Mouse (Mus musculus) hindbrain, embryonic 16.5 days (tissue): ENCODE results near the gene A3galt2. TPM values are rescaled to one million over a fixed set of nuclear protein-coding genes. Genes with fewer than 3 reads are reported as not detected.
A peak's percentile ranks its signal among the peaks of the same experiment; 100 is the strongest.

Source experiments
- ATAC-seq: fragments of 200-750 bp; cut with Nextera tagmentation; 2 replicates; pipeline ENCODE4 v1.8.0; 2017; ENCODE audit warnings: moderate TSS enrichment, moderate library complexity
- H3K27ac ChIP-seq: fragments of 300-500 bp; sonication (generic); 2 replicates; pipeline ENCODE4 v1.5.1; 2014; ENCODE audit warnings: low read depth, mild to moderate bottlenecking, control low read depth, low read length, moderate library complexity
- H3K27me3 ChIP-seq: fragments of 300-500 bp; sonication (generic); replicated peaks from 2 replicates; pipeline ENCODE4 v1.6.1; 2014; ENCODE audit warnings: low read length; ENCODE audit not compliant: control insufficient read depth, insufficient read depth
- H3K36me3 ChIP-seq: fragments of 300-500 bp; sonication (generic); 2 replicates; pipeline ENCODE4 v1.6.1; 2014; ENCODE audit warnings: mild to moderate bottlenecking, low read length, moderate library complexity, mixed read lengths; ENCODE audit not compliant: control insufficient read depth, insufficient read depth
- H3K4me1 ChIP-seq: fragments of 300-500 bp; sonication (generic); 2 replicates; pipeline ENCODE4 v1.6.1; 2014; ENCODE audit warnings: low read depth, low read length; ENCODE audit not compliant: control insufficient read depth, insufficient read depth
- H3K4me2 ChIP-seq: fragments of 300-500 bp; sonication (generic); 2 replicates; pipeline ENCODE4 v1.6.1; 2014; ENCODE audit warnings: mild to moderate bottlenecking, low read length, control low read depth, moderate library complexity
- H3K4me3 ChIP-seq: fragments of 300-500 bp; sonication (generic); 2 replicates; pipeline ENCODE4 v1.5.1; 2014; ENCODE audit warnings: mild to moderate bottlenecking, low read length, control low read depth, moderate library complexity
- H3K9ac ChIP-seq: fragments of 300-500 bp; sonication (generic); 2 replicates; pipeline ENCODE4 v1.6.1; 2014; ENCODE audit warnings: low read depth, mild to moderate bottlenecking, control low read depth, low read length, moderate library complexity
- H3K9me3 ChIP-seq: fragments of 300-500 bp; sonication (generic); 2 replicates; pipeline ENCODE4 v1.6.1; 2014; ENCODE audit warnings: mild to moderate bottlenecking, low read length, moderate library complexity; ENCODE audit not compliant: control insufficient read depth
- WGBS: fragments of 180-500 bp; shearing (Covaris S2); extraction: QIAGEN DNeasy Blood & Tissue Kit; methylation state at CpG from one replicate; pipeline ENCODE4 v1.1.7; 2014; 5-methylcytosine and 5-hydroxymethylcytosine counted together
- polyA plus RNA-seq: library from polyadenylated mRNA; unstranded; fragments of >200 nt; fragmentation: Nextera tagmentation; extraction: Ambion mirVana; gene quantifications from 2 replicates; pipeline ENCODE4 v1.2.1, GENCODE M21; 2015

Gene A3galt2
- polyA plus RNA-seq, 1 experiment from 2014 or later: 0.23 TPM

GRCm38 (mm10) chr4:128712941-128713340 lies 42.2 kb upstream of the A3galt2 start:
- no peak for ATAC-seq
- H3K4me3 ChIP-seq: no peak overlapping the region
- no peak overlapping the region for H3K4me2 ChIP-seq
- H3K27ac ChIP-seq: no peak overlapping the region
- peaks cover 42% of the 10 kb centered on the region for H3K4me1 ChIP-seq
- no peak overlapping the region for H3K9ac ChIP-seq
- H3K36me3 ChIP-seq: peaks cover 4% of the 10 kb centered on the region
- no peaks in the 10 kb centered on the region for H3K9me3 ChIP-seq
- WGBS: 88% methylated on average over 6 of the region's 6 CpGs
- H3K27me3 ChIP-seq: no peaks in the 10 kb centered on the region

GRCm38 (mm10) chr4:128715241-128716204 lies 39.6 kb upstream of the A3galt2 start:
- Histone ChIP-seq H3K27ac (peak overlapping the region; percentile 83), H3K4me1 (peaks cover 47% of the 10 kb centered on the region), H3K4me2 (peak overlapping the region; percentile 39), H3K9me3 (no peaks in the 10 kb centered on the region), H3K9ac (peak overlapping the region; percentile 19), H3K4me3 (no peak overlapping the region), H3K27me3 (no peaks in the 10 kb centered on the region), H3K36me3 (no peaks in the 10 kb centered on the region; the same call in 1 of the 2 replicates)
- ATAC-seq: peak; percentile 59
- WGBS: 2% methylated on average over 14 of the region's 14 CpGs

GRCm38 (mm10) chr4:128716279-128716678 lies 38.9 kb upstream of the A3galt2 start:
- Histone ChIP-seq H3K9me3 (no peaks in the 10 kb centered on the region), H3K4me2 (peak overlapping the region; percentile 39), H3K27me3 (no peaks in the 10 kb centered on the region), H3K27ac (peak overlapping the region; percentile 83), H3K36me3 (no peaks in the 10 kb centered on the region; the same call in 1 of the 2 replicates), H3K9ac (peak overlapping the region; percentile 19), H3K4me1 (peaks cover 45% of the 10 kb centered on the region), H3K4me3 (no peak overlapping the region)
- ATAC-seq: no peak; the same call in 1 of the 2 replicates
- WGBS: 15% methylated on average over 4 of the region's 4 CpGs

- no peak for ATAC-seq
- Histone ChIP-seq H3K4me2 (no peak overlapping the region), H3K27ac (peak overlapping the region; percentile 83; the same call in 1 of the 2 replicates), H3K9me3 (no peaks in the 10 kb centered on the region), H3K4me3 (no peak overlapping the region), H3K4me1 (peaks cover 46% of the 10 kb centered on the region), H3K36me3 (no peaks in the 10 kb centered on the region; the same call in 1 of the 2 replicates), H3K27me3 (no peaks in the 10 kb centered on the region), H3K9ac (0 out of 2 replicates have a peak overlapping the region, but pooled peaks have one; percentile 19)
- WGBS: 27% methylated on average over 9 of the region's 9 CpGs
Observed at GRCm38 (mm10) chr4:128716731-128717130, 38.4 kb upstream of the A3galt2 start.

DNA sequence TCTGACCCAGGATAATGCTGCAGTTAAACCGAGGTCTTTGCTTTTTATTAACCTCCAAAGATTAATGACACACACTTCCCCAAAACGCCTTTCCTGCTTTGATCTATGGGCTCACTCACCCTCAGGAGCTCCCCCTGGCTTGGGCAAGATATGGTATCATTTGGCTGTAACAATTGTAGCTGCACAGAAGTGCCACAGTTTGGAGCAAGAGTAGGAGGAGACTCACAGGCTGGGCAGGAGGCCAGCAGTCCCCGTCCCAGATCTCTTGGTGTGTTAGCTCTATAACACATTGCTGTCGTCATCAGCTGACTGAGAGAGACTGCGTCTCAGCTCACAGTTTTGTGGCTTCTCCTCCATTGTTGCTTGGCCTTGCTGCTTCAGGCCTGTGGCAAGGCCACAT lies 35.1 kb upstream of the A3galt2 start:
- H3K9ac ChIP-seq: no peak overlapping the region
- 9% methylated on average over 5 of the region's 5 CpGs for WGBS

DNA sequence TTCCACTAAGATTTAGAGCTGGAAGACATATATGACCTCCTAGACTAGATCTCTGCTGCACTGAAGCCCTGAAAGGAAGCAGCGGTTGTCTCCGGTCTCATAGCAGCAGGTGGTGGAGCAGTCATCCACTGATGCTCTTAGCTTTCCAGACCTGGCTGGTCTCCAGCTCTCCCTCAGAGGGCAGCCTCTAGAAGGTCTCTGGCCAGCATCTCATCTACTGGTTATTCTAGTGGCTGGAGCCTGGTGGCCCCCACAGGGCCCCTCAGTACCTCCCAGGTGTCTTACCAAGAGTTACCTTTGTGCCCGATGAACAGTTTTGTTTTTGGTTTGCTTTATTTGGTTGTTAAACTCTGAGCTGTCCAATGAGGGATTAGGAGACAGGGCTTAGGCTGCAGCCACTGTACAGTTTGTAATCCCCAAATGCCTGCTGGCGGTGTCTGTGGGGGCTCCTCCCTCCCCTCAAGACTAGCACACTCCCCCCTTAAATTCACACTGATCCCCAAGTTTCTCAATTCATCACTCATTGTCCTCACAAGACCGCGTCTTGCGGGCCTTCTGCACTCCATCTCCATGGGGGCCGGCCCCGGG lies 34.0 kb upstream of the A3galt2 start:
- H3K4me2 ChIP-seq: no peak overlapping the region
- no peaks in the 10 kb centered on the region for H3K27me3 ChIP-seq
- H3K27ac ChIP-seq: no peak overlapping the region
- 50% methylated on average over 9 of the region's 9 CpGs for WGBS
- H3K9ac ChIP-seq: no peak overlapping the region
- H3K9me3 ChIP-seq: no peaks in the 10 kb centered on the region
- no peak for ATAC-seq
- no peak overlapping the region for H3K4me3 ChIP-seq
- H3K4me1 ChIP-seq: peaks cover 31% of the 10 kb centered on the region
- H3K36me3 ChIP-seq: no peaks in the 10 kb centered on the region

More for the DNA sequence above, 35.1 kb upstream of the A3galt2 start:
- no peaks in the 10 kb centered on the region for H3K36me3 ChIP-seq
- no peaks in the 10 kb centered on the region for H3K27me3 ChIP-seq
- no peaks in the 10 kb centered on the region for H3K9me3 ChIP-seq
- no peak overlapping the region for H3K4me3 ChIP-seq
- no peak overlapping the region; the same call in none of the 2 replicates for H3K27ac ChIP-seq
- H3K4me1 ChIP-seq: peaks cover 39% of the 10 kb centered on the region
- no peak overlapping the region for H3K4me2 ChIP-seq
- ATAC-seq: peak; percentile 41; the same call in 1 of the 2 replicates

- H3K4me2 ChIP-seq: no peak overlapping the region
- 81% methylated on average over 4 of the region's 4 CpGs for WGBS
- no peaks in the 10 kb centered on the region for H3K9me3 ChIP-seq
- no peak overlapping the region for H3K4me3 ChIP-seq
- H3K36me3 ChIP-seq: no peaks in the 10 kb centered on the region
- no peak overlapping the region; the same call in 1 of the 2 replicates for H3K27ac ChIP-seq
- no peak overlapping the region for H3K9ac ChIP-seq
- peaks cover 30% of the 10 kb centered on the region for H3K4me1 ChIP-seq
- no peak for ATAC-seq
- no peaks in the 10 kb centered on the region for H3K27me3 ChIP-seq
Observed at GRCm38 (mm10) chr4:128721761-128722160, 33.4 kb upstream of the A3galt2 start.

DNA sequence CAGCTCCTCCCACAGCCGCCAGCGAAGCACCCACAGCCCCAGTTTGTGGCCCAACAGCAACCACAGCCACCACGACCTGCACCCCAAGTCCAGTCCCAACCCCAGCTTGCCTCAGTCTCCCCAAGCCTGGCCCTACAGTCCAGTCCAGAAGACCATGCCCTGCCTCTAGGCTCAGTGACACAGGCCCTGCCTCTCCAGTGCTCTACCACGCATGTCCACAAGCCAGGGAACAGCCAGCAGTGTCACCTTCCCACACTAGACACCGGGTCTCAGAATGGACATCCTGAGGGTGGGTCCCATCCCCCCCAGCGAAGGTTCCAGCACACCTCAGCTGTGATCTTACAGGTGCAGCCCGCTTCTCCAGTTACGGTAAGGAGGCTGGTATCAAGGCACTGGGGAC lies 32.2 kb upstream of the A3galt2 start:
- Histone ChIP-seq H3K9me3 (no peaks in the 10 kb centered on the region), H3K27ac (no peak overlapping the region), H3K4me1 (peaks cover 27% of the 10 kb centered on the region), H3K9ac (no peak overlapping the region), H3K4me2 (no peak overlapping the region), H3K4me3 (no peak overlapping the region), H3K27me3 (no peaks in the 10 kb centered on the region), H3K36me3 (no peaks in the 10 kb centered on the region)
- no peak for ATAC-seq
- 85% methylated on average over 8 of the region's 8 CpGs for WGBS

DNA sequence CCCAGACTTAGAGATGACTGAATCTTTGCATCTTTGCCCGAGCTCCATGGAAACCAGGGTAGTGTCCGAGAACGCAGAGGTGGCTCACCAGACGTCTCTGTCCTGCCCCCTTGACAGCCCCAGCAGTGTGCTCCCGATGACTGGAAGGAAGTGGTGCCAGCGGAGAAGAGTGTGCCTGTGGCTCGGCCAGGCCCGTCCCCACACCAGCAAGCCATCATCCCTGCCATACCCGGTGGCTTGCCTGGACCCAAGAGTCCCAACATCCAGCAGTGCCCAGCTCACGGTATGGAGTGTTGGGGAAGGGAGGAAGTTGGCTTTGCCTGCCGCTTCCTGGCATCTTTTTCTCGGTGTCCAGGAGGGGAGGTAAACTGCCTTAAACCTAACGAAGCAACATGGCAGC lies 31.7 kb upstream of the A3galt2 start:
- Histone ChIP-seq H3K9ac (no peak overlapping the region), H3K4me2 (no peak overlapping the region), H3K27me3 (no peaks in the 10 kb centered on the region), H3K4me3 (no peak overlapping the region), H3K27ac (no peak overlapping the region), H3K9me3 (no peaks in the 10 kb centered on the region), H3K36me3 (no peaks in the 10 kb centered on the region), H3K4me1 (peaks cover 27% of the 10 kb centered on the region)
- 73% methylated on average over 13 of the region's 13 CpGs for WGBS
- ATAC-seq: no peak
